In genomic region chr4:132463430-132464254, GRCm38 (mm10) we compare ENCODE assay signal across 8 mouse cellular contexts. TPM values are rescaled to one million over a fixed set of nuclear protein-coding genes. Genes with fewer than 3 reads are reported as not detected.
DNase-seq lines count a peak whose midpoint lies in the region; ATAC-seq and TF ChIP-seq lines count a peak whose summit lies in the region.

Gene Med18 (minus strand): TSS chr4:132463921.

- peak within 1 kb of the TSS; percentile 76 for H3K9ac ChIP-seq in hindbrain, embryonic 14.5 days

- H3K36me3 ChIP-seq in hindbrain, embryonic 14.5 days (replicated peaks; ENCODE audit: control insufficient read depth, insufficient read depth): peaks cover 25% of the 10 kb centered on the region

- under 1% methylated on average over 44 of the region's 44 CpGs for WGBS in hindbrain, embryonic 14.5 days

- H3K9me3 ChIP-seq in hindbrain, embryonic 14.5 days (ENCODE audit: control insufficient read depth, low read length): no peaks in the 10 kb centered on the region

- DNase-seq in Patski (ENCODE audit: low read depth, low spot score): peak; percentile 64
- peak; percentile 93 to 95 for DNase-seq in cerebellum, postnatal 14 days
- DNase-seq in frontal cortex, postnatal 25 days (ENCODE audit: low spot score in 2 of 2): peak; percentile 88 to 91
- peak; percentile 96 for DNase-seq in hindbrain, embryonic 14.5 days (ENCODE audit: low spot score)
- peak; percentile 92 to 93 for DNase-seq in layer of hippocampus, postnatal 36 days
- peak; percentile 95 for DNase-seq in lung, postnatal 36 days
- DNase-seq in retina, postnatal 1 day: peak; percentile 97
- peak; percentile 89 to 90 for DNase-seq in urinary bladder, adult 18-20 months (ENCODE audit: low spot score in 2 of 2)

- in situ Hi-C loops in Patski (cut with MboI; ENCODE audit: low pct_unique_long_range_greater_than_20kb): loop anchor here (5.0 kb wide), 2 partner anchors 36 to 49 kb away; partner anchors contain the start of gene Sesn2

- H3K27me3 ChIP-seq in Patski: no peaks in the 10 kb centered on the region
- no peaks in the 10 kb centered on the region for H3K27me3 ChIP-seq in hindbrain, embryonic 14.5 days (ENCODE audit: control insufficient read depth, insufficient read depth, low read length)

- peak within 1 kb of the TSS; percentile 72 for H3K4me3 ChIP-seq in hindbrain, embryonic 14.5 days (replicated peaks; ENCODE audit: low read length)

- POLR2A ChIA-PET in Patski (lab: Charles Lee): interaction anchor here (0.6 to 2.0 kb wide), 2 partner anchors 42 to 50 kb away, joined by 4 to 8 read pairs; no protein-coding TSS in a partner anchor

- H3K27ac ChIP-seq in hindbrain, embryonic 14.5 days: 0 out of 2 replicates have a peak within 1 kb of the TSS, but pooled peaks have one; percentile 56

- peaks cover 12% of the 10 kb centered on the region for H3K4me1 ChIP-seq in hindbrain, embryonic 14.5 days (replicated peaks; ENCODE audit: control insufficient read depth, insufficient read depth, low read length)

- CTCF ChIA-PET in Patski (lab: Charles Lee): interaction anchor here (0.8 to 1.5 kb wide), 7 partner anchors 12 to 123 kb away, joined by 3 to 6 read pairs (median 3); no protein-coding TSS in a partner anchor

- peak; percentile 68 for TF ChIP-seq CTCF in Patski (IDR thresholded peaks at IDR 0.05)

- H3K4me2 ChIP-seq in hindbrain, embryonic 14.5 days (replicated peaks): peak within 1 kb of the TSS; percentile 72

- peak; percentile 62 for ATAC-seq in Patski
- ATAC-seq in hindbrain, embryonic 14.5 days (ENCODE audit: low FRiP score): peak; percentile 95

RNA-seq across cellular contexts. Expression of gene Med18, which starts in this region (rescaled TPM):
- polyA plus RNA-seq in Patski (2021): 6.3 TPM
- polyA plus RNA-seq in hindbrain, embryonic 14.5 days (2014; fragmentation: Nextera tagmentation; extraction: Ambion mirVana): 8.5 and 10.7 TPM in 2 replicates
- total RNA-seq in layer of hippocampus, postnatal 36 days (2021): 10 to 100 TPM in 1 of 2 experiments, 1 to 10 TPM in 1; 8.8 to 10.4 TPM

Comparison
In these comparisons a context has a peak if more than half of its experiments do, and no peak if none do; other contexts are left out.
1. Peak in every context shown above with its lines: DNase-seq, ATAC-seq, H3K4me3 ChIP-seq and H3K27ac ChIP-seq.